Mouse (Mus musculus): ENCODE results near the gene Tent5b.

Tent5b gene

GRCm38 (mm10) chr4:133479458-133480184, at the start of gene Tent5b:
Gene Tent5b (plus strand): TSS chr4:133480132.
- DNase-seq (ENCODE audit: low read depth), result peak; percentile 99

GRCm38 (mm10) chr4:133431508-133431907, 48.4 kb upstream of the Tent5b start:
- no peak for DNase-seq (ENCODE audit: low read depth)

- no peak for DNase-seq (ENCODE audit: low read depth)
These were observed 47.3 kb upstream of the Tent5b start for GRCm38 (mm10) chr4:133432560-133433171.

- no peak for DNase-seq (ENCODE audit: low read depth)
These were observed 44.0 kb upstream of the Tent5b start for GRCm38 (mm10) chr4:133435921-133436320.

- DNase-seq (ENCODE audit: low read depth), result peak; percentile 17
These were observed 40.2 kb upstream of the Tent5b start for GRCm38 (mm10) chr4:133439460-133440376.

- no peak for DNase-seq (ENCODE audit: low read depth)
These were observed 39.5 kb upstream of the Tent5b start for GRCm38 (mm10) chr4:133440377-133440795.

- DNase-seq (ENCODE audit: low read depth), result no peak
These were observed 37.7 kb upstream of the Tent5b start for GRCm38 (mm10) chr4:133442194-133442593.

GRCm38 (mm10) chr4:133443085-133443484, 36.8 kb upstream of the Tent5b start:
- no peak for DNase-seq (ENCODE audit: low read depth)

GRCm38 (mm10) chr4:133445727-133446126, 34.2 kb upstream of the Tent5b start:
- no peak for DNase-seq (ENCODE audit: low read depth)

GRCm38 (mm10) chr4:133447366-133447765, 32.6 kb upstream of the Tent5b start:
- peak; percentile 56 for DNase-seq (ENCODE audit: low read depth)

GRCm38 (mm10) chr4:133447967-133448366, 32.0 kb upstream of the Tent5b start:
- DNase-seq (ENCODE audit: low read depth), result no peak

GRCm38 (mm10) chr4:133448708-133449388, 31.1 kb upstream of the Tent5b start:
- DNase-seq (ENCODE audit: low read depth), result no peak

- DNase-seq (ENCODE audit: low read depth), result peak; percentile 51
These were observed 30.2 kb upstream of the Tent5b start for GRCm38 (mm10) chr4:133449726-133450125.

GRCm38 (mm10) chr4:133451536-133451935, 28.4 kb upstream of the Tent5b start:
- peak; percentile 87 for DNase-seq (ENCODE audit: low read depth)

GRCm38 (mm10) chr4:133452433-133452832, 27.5 kb upstream of the Tent5b start:
- DNase-seq (ENCODE audit: low read depth), result no peak

GRCm38 (mm10) chr4:133458044-133458443, 21.9 kb upstream of the Tent5b start:
- DNase-seq (ENCODE audit: low read depth), result no peak

- no peak for DNase-seq (ENCODE audit: low read depth)
These were observed 19.9 kb upstream of the Tent5b start for GRCm38 (mm10) chr4:133460006-133460405.

- no peak for DNase-seq (ENCODE audit: low read depth)
These were observed 19.1 kb upstream of the Tent5b start for GRCm38 (mm10) chr4:133460796-133461325.

- DNase-seq (ENCODE audit: low read depth), result no peak
These were observed 18.6 kb upstream of the Tent5b start for GRCm38 (mm10) chr4:133461362-133461761.

GRCm38 (mm10) chr4:133463184-133463583, 16.7 kb upstream of the Tent5b start:
- no peak for DNase-seq (ENCODE audit: low read depth)

- peak; percentile 74 for DNase-seq (ENCODE audit: low read depth)
These were observed 11.9 kb upstream of the Tent5b start for GRCm38 (mm10) chr4:133468080-133468479.

GRCm38 (mm10) chr4:133469122-133469521, 10.8 kb upstream of the Tent5b start:
- no peak for DNase-seq (ENCODE audit: low read depth)
